Mouse (Mus musculus): ENCODE measurements around the gene Kmt5b. TPM values are rescaled to one million over a fixed set of nuclear protein-coding genes. Genes with fewer than 3 reads are reported as not detected.

The Kmt5b gene
- 25.9 and 27.2 TPM in 2 replicates for total RNA-seq (2012; rRNA removed)

DNA sequence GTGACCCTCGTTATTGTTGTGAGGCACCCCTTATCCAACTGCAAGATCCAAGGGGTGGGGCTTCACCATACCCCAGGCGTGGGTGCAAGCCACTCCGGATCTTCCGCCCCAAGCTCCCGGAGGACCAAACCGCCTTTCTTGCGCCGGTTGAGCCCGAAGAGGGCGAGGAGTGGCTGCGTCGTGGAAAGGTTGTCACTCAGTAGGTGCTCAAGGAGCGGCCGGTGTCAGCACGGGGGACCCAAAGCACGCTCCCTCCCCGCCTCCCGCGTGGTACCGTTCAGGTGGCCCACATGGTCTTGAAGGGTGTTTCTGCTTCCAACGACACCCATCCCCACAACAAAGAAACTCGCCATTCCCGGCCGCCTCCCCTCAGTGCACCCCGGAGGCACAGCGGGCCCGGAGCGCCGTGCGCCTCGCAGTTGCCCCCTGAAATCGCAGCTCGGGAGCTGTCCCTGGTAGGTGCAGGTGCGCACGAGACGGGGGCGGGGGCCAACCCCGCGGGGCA is at the start of gene Kmt5b:
TSS of gene Kmt5b (plus strand) at position 146 of the 505 bp plus-strand sequence.
- H3K9me3 ChIP-seq (ENCODE audit: control insufficient read depth, insufficient read depth, low read depth, low read length), result no peaks in the 10 kb centered on the region
- in situ Hi-C loops (cut with MboI; ENCODE audit: low sequenced_read_pairs in 2 of 2, unreplicated experiment in 2 of 2), result no loop called here
- peak within 1 kb of the TSS; percentile 74 to 91 for H3K4me3 ChIP-seq (ENCODE audit: insufficient read depth in 1 of 2, low read depth in 1 of 2, low read length in 2 of 2, poor library complexity in 1 of 2, severe bottlenecking in 1 of 2)
- H3K9ac ChIP-seq (ENCODE audit: insufficient read depth, low read depth, low read length, poor library complexity, severe bottlenecking), result peak within 1 kb of the TSS; percentile 97
- H3K4me1 ChIP-seq (ENCODE audit: control insufficient read depth in 2 of 2, insufficient read depth in 2 of 2, low read length in 2 of 2, poor library complexity in 1 of 2), result peaks cover 1 to 4% of the 10 kb centered on the region in 2 experiments; a peak in 1 of 4 replicates
- H3K27ac ChIP-seq (ENCODE audit: insufficient read depth, low read depth, low read length, poor library complexity, severe bottlenecking), result peak within 1 kb of the TSS; percentile 99
- TF ChIP-seq ZC3H11A (IDR thresholded peaks at IDR 0.05; ENCODE audit: borderline replicate concordance, low read depth, low read length) (no peak), ZNF384 (IDR thresholded peaks at IDR 0.05; ENCODE audit: low read depth, low read length) (no peak), CHD2 (IDR thresholded peaks at IDR 0.05; ENCODE audit: low read depth, low read length) (no peak), HCFC1 (IDR thresholded peaks at IDR 0.05; ENCODE audit: borderline replicate concordance, insufficient read depth, low read length) (no peak; the same call in 1 of the 2 replicates), MAFK (IDR thresholded peaks at IDR 0.05; ENCODE audit: insufficient read depth, low read depth, low read length) (no peak)
- H3K36me3 ChIP-seq (ENCODE audit: control insufficient read depth, insufficient read depth, low read length, poor library complexity, severe bottlenecking), result no peaks in the 10 kb centered on the region
- DNase-seq (ENCODE audit: low read depth, low spot score), result no peak

DNA sequence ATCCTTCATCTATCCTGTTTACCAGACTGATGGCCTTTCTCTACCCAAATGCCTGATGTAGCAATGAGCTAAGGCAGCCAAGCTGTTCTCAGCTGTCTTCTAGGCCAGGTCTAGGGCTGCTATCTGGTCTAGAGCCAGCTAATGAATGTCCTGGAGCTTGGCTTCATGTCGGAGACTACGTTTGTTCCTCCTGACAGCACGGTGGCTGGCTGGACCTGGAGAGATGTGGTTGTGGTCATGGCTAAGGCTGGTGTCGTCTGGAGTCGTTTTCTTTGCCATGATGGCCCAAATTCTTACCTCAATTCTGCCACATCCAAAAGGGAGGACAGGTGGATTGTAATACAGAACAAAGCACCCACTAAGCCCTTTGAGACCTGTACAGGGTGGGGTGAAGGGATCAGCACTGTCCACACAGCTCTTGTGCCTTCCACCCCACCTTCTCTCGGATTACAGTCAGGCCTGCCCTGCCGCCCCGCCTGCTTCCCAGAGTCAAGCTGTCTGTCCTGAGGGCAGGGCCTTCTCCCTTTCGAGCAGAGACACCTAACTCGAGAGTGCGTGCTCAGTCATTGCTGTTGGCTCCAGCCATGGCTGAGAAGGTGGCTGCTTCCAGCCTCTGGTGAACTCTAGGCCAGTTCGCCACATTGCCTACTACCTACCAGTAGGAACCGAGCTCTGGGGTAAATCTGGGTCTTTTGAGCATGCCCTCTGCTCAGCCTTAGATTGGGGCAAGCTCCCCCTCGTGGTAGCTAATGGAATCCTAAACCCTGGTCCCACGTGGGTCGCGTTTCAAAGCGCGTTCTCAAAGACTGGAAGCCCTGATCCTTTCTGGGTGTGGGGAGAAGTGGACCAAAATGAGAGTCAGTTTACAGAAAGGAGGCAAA is 48.5 kb upstream of the Kmt5b start:
- peak overlapping the region; percentile 57 to 70 for H3K4me3 ChIP-seq (ENCODE audit: insufficient read depth in 1 of 2, low read depth in 1 of 2, low read length in 2 of 2, poor library complexity in 1 of 2, severe bottlenecking in 1 of 2)
- H3K9me3 ChIP-seq (ENCODE audit: control insufficient read depth, insufficient read depth, low read depth, low read length), result no peaks in the 10 kb centered on the region
- peak overlapping the region; percentile 74 for H3K9ac ChIP-seq (ENCODE audit: insufficient read depth, low read depth, low read length, poor library complexity, severe bottlenecking)
- H3K4me1 ChIP-seq (ENCODE audit: control insufficient read depth in 2 of 2, insufficient read depth in 2 of 2, low read length in 2 of 2, poor library complexity in 1 of 2), result peaks cover 0 to 6% of the 10 kb centered on the region in 2 experiments; a peak in 1 of 4 replicates
- peaks cover 30% of the 10 kb centered on the region for H3K36me3 ChIP-seq (ENCODE audit: control insufficient read depth, insufficient read depth, low read length, poor library complexity, severe bottlenecking)
- TF ChIP-seq HCFC1 (IDR thresholded peaks at IDR 0.05; ENCODE audit: borderline replicate concordance, insufficient read depth, low read length) (peak; percentile 55; the same call in 1 of the 2 replicates), MAFK (IDR thresholded peaks at IDR 0.05; ENCODE audit: insufficient read depth, low read depth, low read length) (no peak)
- DNase-seq (ENCODE audit: low read depth, low spot score), result peak; percentile 83
- in situ Hi-C loops (cut with MboI; ENCODE audit: low sequenced_read_pairs in 2 of 2, unreplicated experiment in 2 of 2), result no loop called here
- H3K27ac ChIP-seq (ENCODE audit: insufficient read depth, low read depth, low read length, poor library complexity, severe bottlenecking), result peak overlapping the region; percentile 57

DNA sequence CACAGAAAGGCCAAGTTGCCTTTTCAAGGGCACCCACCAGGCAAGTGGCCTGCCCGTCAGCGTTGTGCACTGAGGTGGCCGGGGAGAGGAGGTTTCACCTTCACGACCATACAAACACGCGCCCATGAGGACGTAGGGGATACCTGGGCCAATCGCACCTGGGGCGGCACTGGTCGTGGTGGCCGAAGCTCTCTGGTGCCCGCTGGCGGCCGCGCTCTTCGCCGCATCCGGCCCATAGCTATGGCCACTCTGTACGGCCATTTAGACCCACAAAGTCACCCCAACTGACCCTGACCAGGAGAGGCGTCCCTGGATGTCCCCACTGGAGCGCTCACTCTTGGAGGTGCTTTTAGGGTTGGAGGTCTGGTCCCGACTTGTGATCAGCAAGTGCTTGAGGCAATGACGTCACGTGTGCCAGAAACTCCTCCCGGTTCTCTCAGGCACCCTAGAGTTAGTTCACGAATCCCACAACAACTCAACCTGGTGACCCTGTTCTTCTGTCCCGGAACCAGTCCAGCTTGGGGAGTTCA is 47.8 kb upstream of the Kmt5b start:
- peak overlapping the region; percentile 74 for H3K9ac ChIP-seq (ENCODE audit: insufficient read depth, low read depth, low read length, poor library complexity, severe bottlenecking)
- peak; percentile 44 for DNase-seq (ENCODE audit: low read depth, low spot score)
- H3K4me3 ChIP-seq (ENCODE audit: insufficient read depth in 1 of 2, low read depth in 1 of 2, low read length in 2 of 2, poor library complexity in 1 of 2, severe bottlenecking in 1 of 2), result peak overlapping the region; percentile 57 to 70
- TF ChIP-seq MAFK (IDR thresholded peaks at IDR 0.05; ENCODE audit: insufficient read depth, low read depth, low read length) (no peak), ZNF384 (IDR thresholded peaks at IDR 0.05; ENCODE audit: low read depth, low read length) (no peak)
- in situ Hi-C loops (cut with MboI; ENCODE audit: low sequenced_read_pairs in 2 of 2, unreplicated experiment in 2 of 2), result no loop called here
- H3K36me3 ChIP-seq (ENCODE audit: control insufficient read depth, insufficient read depth, low read length, poor library complexity, severe bottlenecking), result peaks cover 26% of the 10 kb centered on the region
- H3K27ac ChIP-seq (ENCODE audit: insufficient read depth, low read depth, low read length, poor library complexity, severe bottlenecking), result peak overlapping the region; percentile 41
- no peaks in the 10 kb centered on the region for H3K9me3 ChIP-seq (ENCODE audit: control insufficient read depth, insufficient read depth, low read depth, low read length)
- H3K4me1 ChIP-seq (ENCODE audit: control insufficient read depth in 2 of 2, insufficient read depth in 2 of 2, low read length in 2 of 2, poor library complexity in 1 of 2), result peaks cover 0 to 6% of the 10 kb centered on the region in 2 experiments; a peak in 1 of 4 replicates

GRCm38 (mm10) chr19:3723170-3723569 is 44.1 kb upstream of the Kmt5b start:
- in situ Hi-C loops (cut with MboI; ENCODE audit: low sequenced_read_pairs in 2 of 2, unreplicated experiment in 2 of 2), result no loop called here
- Histone ChIP-seq H3K27ac (ENCODE audit: insufficient read depth, low read depth, low read length, poor library complexity, severe bottlenecking) (no peak overlapping the region), H3K36me3 (ENCODE audit: control insufficient read depth, insufficient read depth, low read length, poor library complexity, severe bottlenecking) (no peaks in the 10 kb centered on the region), H3K4me3 (ENCODE audit: insufficient read depth in 1 of 2, low read depth in 1 of 2, low read length in 2 of 2, poor library complexity in 1 of 2, severe bottlenecking in 1 of 2) (no peak overlapping the region), H3K9me3 (ENCODE audit: control insufficient read depth, insufficient read depth, low read depth, low read length) (no peaks in the 10 kb centered on the region), H3K9ac (ENCODE audit: insufficient read depth, low read depth, low read length, poor library complexity, severe bottlenecking) (no peak overlapping the region), H3K4me1 (ENCODE audit: control insufficient read depth in 2 of 2, insufficient read depth in 2 of 2, low read length in 2 of 2, poor library complexity in 1 of 2) (peaks cover 0 to 6% of the 10 kb centered on the region in 2 experiments; a peak in 1 of 4 replicates)
- no peak for DNase-seq (ENCODE audit: low read depth, low spot score)
- TF ChIP-seq HCFC1 (IDR thresholded peaks at IDR 0.05; ENCODE audit: borderline replicate concordance, insufficient read depth, low read length) (no peak), CHD2 (IDR thresholded peaks at IDR 0.05; ENCODE audit: low read depth, low read length) (no peak), ZC3H11A (IDR thresholded peaks at IDR 0.05; ENCODE audit: borderline replicate concordance, low read depth, low read length) (no peak), ZNF384 (IDR thresholded peaks at IDR 0.05; ENCODE audit: low read depth, low read length) (no peak), MAFK (IDR thresholded peaks at IDR 0.05; ENCODE audit: insufficient read depth, low read depth, low read length) (no peak)
